Mouse (Mus musculus): ENCODE results near the gene Rasal3.

The Rasal3 gene

DNA sequence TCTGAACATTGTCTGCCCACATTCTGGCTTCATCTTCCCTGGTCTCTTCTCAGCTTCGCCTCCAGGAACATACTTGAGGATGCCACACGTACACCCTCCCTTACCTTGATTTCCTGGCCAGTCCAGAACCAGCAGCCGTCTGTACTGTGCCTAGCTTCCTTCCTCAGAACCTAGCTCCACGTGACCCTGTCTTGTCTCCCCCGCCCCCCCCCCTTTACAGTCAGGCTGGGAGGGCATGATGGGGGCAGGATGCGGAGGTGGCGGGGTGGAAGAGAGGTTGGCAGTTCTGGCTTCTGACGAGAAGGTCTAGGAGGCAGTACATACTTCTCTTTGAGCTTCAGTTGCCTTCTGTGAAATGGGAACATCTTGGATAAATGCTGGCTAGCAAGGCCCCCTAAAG lies at the start of gene Rasal3:
Gene Rasal3 (minus strand): TSS at position 167 of the 400 bp plus-strand sequence.
- no peak for DNase-seq (ENCODE audit: low spot score)

GRCm38 (mm10) chr17:32452482-32452881 lies 49.1 kb upstream of the Rasal3 start, which contains the start of gene Cyp4f39:
TSS of gene Cyp4f39 (plus strand) at chr17:32452723.
- peak; percentile 68 for DNase-seq (ENCODE audit: low spot score)

DNA sequence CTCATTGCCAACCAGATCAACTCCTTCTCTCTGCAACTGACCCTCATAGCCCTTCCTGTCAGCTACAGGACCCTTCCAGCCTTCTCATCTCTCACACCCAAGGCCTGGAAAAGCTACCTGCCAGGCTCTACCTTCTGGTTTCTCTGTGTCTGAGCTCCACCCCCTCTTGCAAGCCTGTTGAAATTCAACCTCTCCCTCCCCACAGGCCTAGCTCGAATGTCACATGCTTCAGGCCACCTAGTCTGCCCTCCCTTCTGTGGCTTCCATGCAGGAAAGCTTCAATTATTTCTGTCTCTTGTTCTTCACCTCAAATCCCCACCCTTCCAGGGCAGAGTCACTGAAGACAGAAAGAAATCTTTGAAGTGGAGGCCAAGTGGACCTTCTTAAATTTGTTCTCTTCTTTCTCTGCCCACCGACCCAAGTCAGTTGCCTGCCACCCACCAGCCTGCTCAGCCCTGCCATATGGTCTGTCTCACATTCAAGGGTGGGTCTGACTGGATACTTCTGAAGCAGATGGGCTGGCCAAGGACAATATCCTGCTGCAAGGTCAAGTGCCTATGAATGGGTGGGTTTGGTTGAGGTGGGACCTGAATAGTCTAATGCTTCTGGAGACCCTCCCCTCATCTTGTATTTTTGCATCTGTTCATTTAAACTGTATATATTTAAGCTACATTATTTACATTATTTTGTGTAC lies 47.6 kb upstream of the Rasal3 start:
- DNase-seq (ENCODE audit: low spot score), result no peak

- no peak for DNase-seq (ENCODE audit: low spot score)
Measured at GRCm38 (mm10) chr17:32449042-32449441, 45.7 kb upstream of the Rasal3 start.

GRCm38 (mm10) chr17:32447195-32447594 lies 43.8 kb upstream of the Rasal3 start:
- DNase-seq (ENCODE audit: low spot score), result no peak

GRCm38 (mm10) chr17:32445016-32445415 lies 41.6 kb upstream of the Rasal3 start:
- DNase-seq (ENCODE audit: low spot score), result peak; percentile 28

DNA sequence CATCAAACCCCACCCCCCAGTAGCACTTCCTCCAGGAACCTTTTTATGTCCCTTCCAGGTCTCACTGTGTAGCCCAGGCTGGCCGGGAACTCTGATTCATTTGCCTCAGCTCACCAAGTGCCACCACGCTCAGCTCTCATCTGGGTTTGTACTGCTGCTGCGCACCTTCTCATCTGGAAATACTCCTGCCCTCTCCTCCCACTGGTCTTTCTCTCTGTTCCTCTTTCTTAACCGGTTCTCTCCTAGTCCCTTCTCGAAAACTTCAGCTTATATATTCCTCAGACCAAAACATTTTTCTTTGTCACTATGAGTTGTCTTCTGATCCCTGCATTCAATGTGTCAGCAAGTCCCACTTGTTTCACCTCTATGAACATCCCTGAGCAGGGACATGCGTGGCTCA lies 39.9 kb upstream of the Rasal3 start:
- DNase-seq (ENCODE audit: low spot score), result no peak

- DNase-seq (ENCODE audit: low spot score), result no peak
Measured at GRCm38 (mm10) chr17:32437106-32437505, 33.7 kb upstream of the Rasal3 start.

DNA sequence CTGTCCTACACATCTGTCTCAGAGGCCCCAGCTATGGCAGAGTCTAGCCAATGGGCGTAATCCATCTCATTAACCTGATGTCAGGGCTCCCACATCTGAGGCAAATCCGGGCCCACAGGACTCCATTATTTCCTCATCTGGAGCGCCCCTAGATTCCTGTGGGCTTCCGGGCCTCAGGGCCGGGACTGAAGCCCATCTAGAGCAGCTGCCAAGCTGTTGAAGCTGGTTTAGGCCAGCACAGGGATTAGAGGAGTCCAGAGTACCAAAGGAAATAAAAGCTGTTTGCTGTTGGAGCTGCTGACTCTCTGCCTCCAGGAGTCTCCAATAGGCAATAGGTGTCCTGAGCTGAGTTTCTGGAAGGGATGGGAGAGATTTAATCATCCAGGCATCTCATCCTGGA lies 31.8 kb upstream of the Rasal3 start:
- no peak for DNase-seq (ENCODE audit: low spot score)

DNA sequence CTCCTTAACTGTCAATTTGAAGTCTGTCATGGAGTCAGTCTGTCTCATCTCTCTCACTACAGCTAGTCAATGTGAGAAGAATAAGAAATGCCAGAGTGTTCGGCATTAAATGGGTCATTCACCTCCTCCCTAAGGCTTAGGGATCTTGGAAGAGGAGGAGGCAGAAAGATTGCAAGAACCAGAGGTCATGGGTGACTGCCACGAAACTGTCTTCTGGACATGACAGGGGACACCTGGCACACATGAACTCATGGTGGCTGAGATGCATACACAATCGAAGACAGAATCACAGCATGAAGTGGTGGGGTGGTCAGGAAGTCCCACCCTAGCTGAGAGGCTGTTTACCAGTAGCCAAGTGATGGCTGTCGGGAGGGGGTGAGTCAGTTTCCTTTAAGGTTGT lies 30.9 kb upstream of the Rasal3 start:
- DNase-seq (ENCODE audit: low spot score), result no peak

DNA sequence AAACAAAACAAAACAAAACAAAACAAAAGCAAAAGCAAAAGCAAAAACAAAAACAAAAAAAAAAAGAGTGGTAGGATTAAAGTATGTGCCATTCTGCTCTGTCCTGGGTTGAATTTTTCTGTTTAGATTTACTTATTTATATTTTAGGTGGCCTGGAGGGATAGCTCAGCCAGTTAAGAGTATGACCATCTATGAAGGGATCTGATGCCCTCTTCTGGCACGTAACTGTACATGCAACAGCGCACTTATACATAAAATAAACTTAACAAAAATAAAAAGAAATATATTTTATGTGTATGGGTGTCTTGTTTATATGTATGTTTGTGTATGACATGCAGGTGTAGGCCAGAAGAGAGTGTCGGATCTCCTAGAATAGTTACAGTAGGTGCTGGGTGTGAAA lies 28.6 kb upstream of the Rasal3 start:
- no peak for DNase-seq (ENCODE audit: low spot score)

DNA sequence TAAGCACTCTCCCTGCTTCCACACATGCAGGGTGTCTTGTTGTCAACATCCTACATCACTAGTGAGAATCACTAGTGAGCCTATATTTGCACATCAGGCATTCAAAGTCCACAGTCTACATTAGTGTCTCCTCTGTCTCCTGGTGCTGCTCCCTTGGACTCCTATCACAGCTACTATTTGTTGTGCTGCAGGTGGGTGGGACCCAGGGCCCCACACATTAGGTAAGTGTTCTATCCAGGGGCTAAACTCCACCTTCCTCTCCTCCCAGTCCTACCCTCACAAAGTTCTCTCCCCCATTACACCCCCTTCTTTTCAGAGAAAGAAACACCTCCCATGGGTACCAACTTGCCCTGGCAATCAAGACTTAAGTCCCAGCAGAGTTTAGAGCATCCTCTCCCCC lies 23.2 kb upstream of the Rasal3 start:
- DNase-seq (ENCODE audit: low spot score), result no peak

DNA sequence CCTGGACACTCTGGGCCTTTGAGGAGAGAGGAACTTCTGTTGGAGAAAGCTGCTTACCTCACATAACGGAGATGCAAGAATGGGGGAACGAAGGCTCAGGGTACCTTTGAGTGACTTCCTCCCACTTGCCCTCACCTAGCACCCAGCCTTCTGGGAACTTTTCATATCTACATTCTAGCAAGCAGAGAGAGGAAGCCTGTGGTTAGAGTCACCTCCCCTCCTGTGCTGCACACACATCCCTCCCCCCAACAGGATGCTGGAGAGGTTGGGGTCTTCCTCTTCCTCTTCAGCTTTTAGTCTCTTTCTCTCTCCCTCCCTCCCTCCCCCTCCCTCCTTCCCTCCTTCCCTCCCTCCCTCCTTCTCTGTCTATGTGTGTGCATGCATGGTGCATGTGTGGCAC lies 20.7 kb upstream of the Rasal3 start, which contains the start of gene Pglyrp2:
Gene Pglyrp2 (minus strand): TSS at position 134 of the 400 bp plus-strand sequence.
- no peak for DNase-seq (ENCODE audit: low spot score)

- no peak for DNase-seq (ENCODE audit: low spot score)
Measured at GRCm38 (mm10) chr17:32420781-32421180, 17.4 kb upstream of the Rasal3 start.

DNA sequence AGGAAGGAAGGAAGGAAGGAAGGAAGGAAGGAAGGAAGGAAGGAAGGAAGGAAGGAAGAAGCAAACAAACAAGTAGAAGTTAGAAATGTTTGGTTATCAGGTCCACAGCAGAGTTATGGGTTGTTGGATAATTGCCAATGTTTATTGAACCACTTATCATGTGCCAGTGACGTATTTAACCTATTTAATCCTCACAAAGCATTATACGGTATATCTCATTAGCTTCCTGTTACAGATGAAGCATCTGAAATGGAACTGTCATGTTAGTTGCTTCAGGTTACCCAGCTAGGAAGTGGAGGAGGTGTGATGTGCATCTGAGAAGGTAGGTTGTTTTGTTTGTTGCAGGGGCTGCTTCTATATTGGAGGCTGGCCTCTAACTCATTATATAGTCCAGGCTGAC lies 16.6 kb upstream of the Rasal3 start:
- no peak for DNase-seq (ENCODE audit: low spot score)

GRCm38 (mm10) chr17:32416771-32417170 lies 13.4 kb upstream of the Rasal3 start:
- no peak for DNase-seq (ENCODE audit: low spot score)

DNA sequence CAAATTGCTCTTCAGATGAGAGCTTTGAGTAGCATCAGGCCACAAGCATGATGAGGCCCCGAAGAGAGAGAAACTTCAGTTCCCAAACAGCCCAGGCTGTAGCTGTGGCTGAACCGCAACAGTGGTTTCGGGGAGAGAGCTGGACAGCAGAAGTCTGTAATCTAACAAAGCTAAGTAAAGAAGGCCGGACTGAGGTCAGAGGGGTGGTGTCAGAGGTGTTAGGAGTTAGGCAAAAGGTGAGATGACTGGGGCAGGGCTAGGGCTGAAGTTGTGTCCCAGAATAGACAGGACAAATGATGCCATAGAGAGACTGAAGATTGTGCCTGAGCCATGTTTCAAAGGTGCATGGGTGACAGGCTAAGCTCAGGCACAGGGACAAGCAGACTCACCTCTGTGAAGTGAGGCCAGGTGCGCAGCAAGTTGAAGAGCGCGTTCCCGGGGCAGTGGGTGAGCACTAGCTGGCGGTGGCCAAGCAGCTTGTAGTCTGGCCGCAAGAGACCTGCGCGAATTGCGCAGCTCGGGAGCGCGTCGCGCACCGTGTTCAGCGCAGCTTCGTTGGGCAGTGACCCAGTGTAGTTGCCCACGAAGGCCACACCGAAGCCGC lies 12.1 kb upstream of the Rasal3 start:
- no peak for DNase-seq (ENCODE audit: low spot score)

DNA sequence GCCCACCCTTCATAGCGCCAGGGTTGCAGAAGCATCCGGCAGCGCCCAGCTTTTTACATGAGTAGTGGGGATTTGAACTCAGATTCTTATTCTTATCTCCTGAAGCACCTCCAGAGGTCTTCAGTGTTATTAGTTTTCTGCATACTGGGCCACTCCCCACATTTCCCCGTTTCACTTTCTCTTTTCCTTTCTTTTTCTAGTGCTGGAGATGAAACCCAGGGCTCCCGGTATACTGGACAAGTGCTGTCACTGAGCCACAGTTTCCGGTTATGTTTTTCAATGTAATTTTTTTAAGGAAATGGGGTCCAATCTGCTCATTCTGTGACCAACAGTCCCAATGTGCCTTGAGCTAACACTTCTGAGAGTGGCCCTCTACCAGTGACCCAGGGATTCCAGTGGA lies 8.5 kb upstream of the Rasal3 start:
- DNase-seq (ENCODE audit: low spot score), result no peak

GRCm38 (mm10) chr17:32402779-32403157 lies 615 bp downstream of the Rasal3 start:
- DNase-seq (ENCODE audit: low spot score), result no peak

- no peak for DNase-seq (ENCODE audit: low spot score)
Measured at GRCm38 (mm10) chr17:32402011-32402778, 1.2 kb downstream of the Rasal3 start.

GRCm38 (mm10) chr17:32396266-32396665 lies 7.1 kb downstream of the Rasal3 start:
- no peak for DNase-seq (ENCODE audit: low spot score)

DNA sequence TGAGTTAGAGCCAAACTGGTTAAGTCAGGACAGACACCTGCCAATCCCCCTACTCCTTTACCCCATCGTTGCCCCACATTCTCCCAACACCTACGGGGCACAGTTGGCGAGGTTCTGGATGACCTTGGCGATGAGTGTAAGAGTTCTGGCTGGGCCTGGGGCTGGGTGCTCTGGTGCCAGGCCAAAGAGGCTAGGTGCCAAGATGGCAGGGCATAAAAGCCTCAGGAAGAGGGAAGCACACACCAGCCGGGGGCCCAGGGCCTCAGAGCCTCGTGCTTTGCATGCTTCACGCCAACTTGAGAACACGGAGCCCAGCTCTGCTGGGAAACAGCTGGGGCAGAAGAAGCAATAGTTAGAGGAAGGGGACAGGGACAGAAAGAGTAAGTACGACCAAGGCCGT lies 9.4 kb downstream of the Rasal3 start:
- DNase-seq (ENCODE audit: low spot score), result no peak

- peak; percentile 95 for DNase-seq (ENCODE audit: low spot score)
Measured at GRCm38 (mm10) chr17:32389101-32389659, 14.2 kb downstream of the Rasal3 start, which contains the start of gene Wiz. TSS of gene Wiz (minus strand) at chr17:32389439.

All from urinary bladder, postnatal 14 days (tissue).